Mouse (Mus musculus) olfactory bulb, adult 2 months (tissue): Measurements from ENCODE around the gene Trim13. TPM values are rescaled to one million over a fixed set of nuclear protein-coding genes. Genes with fewer than 3 reads are reported as not detected.

ENCODE experiments used
- H3K27ac ChIP-seq: fragments of 200-500 bp; 2 replicates; pipeline ENCODE4 v1.5.1; 2012; ENCODE audit warnings: low read depth, low read length; ENCODE audit not compliant: insufficient read depth
- H3K4me1 ChIP-seq: fragments of 200-500 bp; 2 replicates; pipeline ENCODE4 v1.6.1; 2012; ENCODE audit warnings: low read length; ENCODE audit not compliant: control insufficient read depth, insufficient read depth
- H3K4me3 ChIP-seq: fragments of 200-500 bp; 2 replicates; pipeline ENCODE4 v1.5.1; 2012; ENCODE audit warnings: mild to moderate bottlenecking, low read depth, low read length, moderate library complexity; ENCODE audit not compliant: insufficient read depth
- CTCF ChIP-seq: fragments of 200-500 bp; IDR thresholded peaks from 2 replicates; pipeline ENCODE4 v1.5.1; 2012; ENCODE audit warnings: low read depth, mild to moderate bottlenecking, low read length, moderate library complexity; ENCODE audit not compliant: insufficient read depth
- POLR2A ChIP-seq: fragments of 200-500 bp; IDR thresholded peaks from 2 replicates; pipeline ENCODE4 v1.6.1; 2012; ENCODE audit warnings: mild to moderate bottlenecking, low read depth, low read length, moderate library complexity; ENCODE audit not compliant: insufficient read depth
- WGBS: fragments of 180-500 bp; shearing (Covaris S2); methylation state at CpG from one replicate; pipeline ENCODE4 v1.1.7; 2018; 5-methylcytosine and 5-hydroxymethylcytosine counted together
- polyA plus RNA-seq: library from polyadenylated mRNA; stranded (reverse); fragments of >200 nt; gene quantifications from 2 replicates; pipeline ENCODE4 v1.2.4, GENCODE M21; 2012; ENCODE audit warnings: low replicate concordance; ENCODE audit not compliant: missing spikeins, insufficient read depth, insufficient read length

Trim13 gene
- polyA plus RNA-seq, 1 experiment = not detected

- no peak; the same call in 1 of the 2 replicates for TF ChIP-seq POLR2A
- no peak for TF ChIP-seq CTCF
- H3K4me3 ChIP-seq = peak overlapping the region; percentile 99
- peaks cover 5% of the 10 kb centered on the region; the same call in 1 of the 2 replicates for H3K4me1 ChIP-seq
- H3K27ac ChIP-seq = peak overlapping the region; percentile 84
- 2% methylated on average over 62 of the region's 62 CpGs for WGBS
Measured at GRCm38 (mm10) chr14:61648685-61649504, 50.8 kb downstream of the Trim13 start.

- Histone ChIP-seq H3K27ac (no peak overlapping the region), H3K4me1 (peaks cover 5% of the 10 kb centered on the region; the same call in 1 of the 2 replicates), H3K4me3 (no peak overlapping the region)
- TF ChIP-seq POLR2A = no peak
- no peak for TF ChIP-seq CTCF
- 30% methylated on average over 9 of the region's 9 CpGs for WGBS
Measured at GRCm38 (mm10) chr14:61650291-61650960, 52.4 kb downstream of the Trim13 start.

Other genes with a start within 250 kb of the Trim13 start
- not detected in 2 replicates for gene Ebpl, start 237.8 kb upstream of the Trim13 start, polyA plus RNA-seq
- gene Kpna3, start 158.4 kb upstream of the Trim13 start, polyA plus RNA-seq = 150 TPM in 1 of 2 replicates, not detected in the other
- not detected in 2 replicates for gene Spryd7, start 41.4 kb upstream of the Trim13 start, polyA plus RNA-seq
- not detected in 2 replicates for gene Kcnrg, start 9.2 kb downstream of the Trim13 start, polyA plus RNA-seq